10 mouse cellular contexts compared by ENCODE assay signal in the genomic region with DNA sequence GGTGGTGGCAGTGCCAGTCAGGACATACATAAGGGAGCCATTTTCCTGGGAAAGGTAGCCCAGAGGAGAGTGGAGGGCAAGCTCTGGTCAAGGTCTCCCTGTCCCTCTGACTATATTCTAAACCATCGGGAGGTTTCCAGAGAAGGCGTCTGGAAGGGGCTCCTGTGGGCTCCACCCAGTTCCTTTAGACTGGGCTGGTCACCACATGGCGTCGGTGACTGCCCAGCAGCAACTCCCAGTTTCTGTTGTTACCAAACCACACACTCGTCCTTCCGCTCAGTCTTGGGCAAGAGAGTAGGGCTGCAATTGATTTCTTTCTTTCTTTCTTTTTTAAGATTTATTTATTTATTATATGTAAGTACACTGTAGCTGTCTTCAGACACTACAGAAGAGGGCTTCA. TPM values are rescaled to one million over a fixed set of nuclear protein-coding genes. Genes with fewer than 3 reads are reported as not detected.
DNase-seq lines count a peak whose midpoint lies in the region; ATAC-seq and TF ChIP-seq lines count a peak whose summit lies in the region.
"Had no signal": no experiment of that assay in that cellular context is flagged by ENCODE, and none has a peak within 500 bp of the region (broad histone marks: within the 10 kb centered on the region; RNA-seq: fewer than 3 reads in every experiment).

No protein-coding gene starts in this region.

- peaks cover 2% of the 10 kb centered on the region; the same call in 1 of the 2 replicates for H3K36me3 ChIP-seq in kidney, embryonic 15.5 days
- peaks cover 28% of the 10 kb centered on the region for H3K36me3 ChIP-seq in embryonic facial prominence, embryonic 10.5 days (replicated peaks)
- H3K36me3 ChIP-seq in hindbrain, postnatal 0 days (ENCODE audit: insufficient read depth, low read length): peaks cover under 1% of the 10 kb centered on the region; the same call in 1 of the 2 replicates
- 0 out of 2 replicates have a peak, but pooled peaks cover 4% of the 10 kb centered on the region for H3K36me3 ChIP-seq in midbrain, embryonic 16.5 days (ENCODE audit: control insufficient read depth, insufficient read depth, low read length)

- H3K27ac ChIP-seq in kidney, embryonic 15.5 days: no peak overlapping the region
- no peak overlapping the region for H3K27ac ChIP-seq in embryonic facial prominence, embryonic 10.5 days (replicated peaks)
- H3K27ac ChIP-seq in hindbrain, postnatal 0 days: 0 out of 2 replicates have a peak overlapping the region, but pooled peaks have one; percentile 89
- no peak overlapping the region for H3K27ac ChIP-seq in midbrain, embryonic 16.5 days (ENCODE audit: low read length)

- ATAC-seq in kidney, embryonic 15.5 days (replicated peaks; ENCODE audit: low FRiP score): no peak
- no peak for ATAC-seq in hindbrain, postnatal 0 days
- ATAC-seq in midbrain, embryonic 16.5 days: no peak

- H3K4me2 ChIP-seq in kidney, embryonic 15.5 days: peak overlapping the region; percentile 65
- peak overlapping the region; percentile 62 for H3K4me2 ChIP-seq in hindbrain, postnatal 0 days (ENCODE audit: low read depth, low read length)
- peak overlapping the region; percentile 73 for H3K4me2 ChIP-seq in midbrain, embryonic 16.5 days (ENCODE audit: low read length)

- 79% methylated on average over 6 of the region's 6 CpGs for WGBS in kidney, embryonic 15.5 days
- WGBS in embryonic facial prominence, embryonic 10.5 days: 84% methylated on average over 6 of the region's 6 CpGs
- 90% methylated on average over 6 of the region's 6 CpGs for WGBS in hindbrain, postnatal 0 days
- WGBS in midbrain, embryonic 16.5 days: 91% methylated on average over 6 of the region's 6 CpGs

- no peaks in the 10 kb centered on the region for H3K9me3 ChIP-seq in kidney, embryonic 15.5 days (replicated peaks)
- no peaks in the 10 kb centered on the region for H3K9me3 ChIP-seq in embryonic facial prominence, embryonic 10.5 days
- H3K9me3 ChIP-seq in hindbrain, postnatal 0 days (ENCODE audit: low read length): no peaks in the 10 kb centered on the region
- H3K9me3 ChIP-seq in midbrain, embryonic 16.5 days (replicated peaks; ENCODE audit: control insufficient read depth, low read length, poor library complexity, severe bottlenecking): no peaks in the 10 kb centered on the region

- no peak for DNase-seq in kidney, postnatal 14 days
- DNase-seq in embryonic facial prominence, embryonic 10.5 days (ENCODE audit: low spot score): no peak
- DNase-seq in hindbrain, postnatal 0 days (ENCODE audit: low spot score): no peak
- DNase-seq in frontal cortex, postnatal 10 days (ENCODE audit: low spot score in 2 of 2): no peak
- DNase-seq in layer of hippocampus, adult 9-10 months (ENCODE audit: low spot score): no peak
- no peak for DNase-seq in testis, postnatal 14 days (ENCODE audit: low spot score)
- DNase-seq: cerebellum, postnatal 14 days had no signal

- H3K9ac ChIP-seq in kidney, embryonic 15.5 days: no peak overlapping the region
- peak overlapping the region; percentile 81; the same call in 1 of the 2 replicates for H3K9ac ChIP-seq in hindbrain, postnatal 0 days (replicated peaks; ENCODE audit: low read length)
- H3K9ac ChIP-seq in midbrain, embryonic 16.5 days (ENCODE audit: low read depth, low read length): peak overlapping the region; percentile 35; the same call in 1 of the 2 replicates

- H3K4me1 ChIP-seq in kidney, embryonic 15.5 days: peaks cover 13% of the 10 kb centered on the region
- peaks cover 12% of the 10 kb centered on the region for H3K4me1 ChIP-seq in embryonic facial prominence, embryonic 10.5 days
- H3K4me1 ChIP-seq in hindbrain, postnatal 0 days (ENCODE audit: insufficient read depth, low read length): peaks cover 4% of the 10 kb centered on the region; the same call in 1 of the 2 replicates
- peaks cover 7% of the 10 kb centered on the region for H3K4me1 ChIP-seq in midbrain, embryonic 16.5 days (ENCODE audit: control insufficient read depth, insufficient read depth, low read length)

- TF ChIP-seq CTCF in hindbrain, postnatal 0 days (IDR thresholded peaks at IDR 0.05; ENCODE audit: low read depth): no peak

- H3K4me3 ChIP-seq in kidney, embryonic 15.5 days (replicated peaks): peak overlapping the region; percentile 68
- H3K4me3 ChIP-seq in embryonic facial prominence, embryonic 10.5 days: peak overlapping the region; percentile 78; the same call in 1 of the 2 replicates
- H3K4me3 ChIP-seq in hindbrain, postnatal 0 days (ENCODE audit: low read length): peak overlapping the region; percentile 73
- peak overlapping the region; percentile 72; the same call in 1 of the 2 replicates for H3K4me3 ChIP-seq in midbrain, embryonic 16.5 days (ENCODE audit: low read depth, low read length)

- H3K27me3 ChIP-seq in kidney, embryonic 15.5 days: no peaks in the 10 kb centered on the region
- no peaks in the 10 kb centered on the region for H3K27me3 ChIP-seq in embryonic facial prominence, embryonic 10.5 days (replicated peaks; ENCODE audit: low read depth, poor library complexity, severe bottlenecking)
- no peaks in the 10 kb centered on the region for H3K27me3 ChIP-seq in hindbrain, postnatal 0 days (ENCODE audit: insufficient read depth, low read length)
- no peaks in the 10 kb centered on the region for H3K27me3 ChIP-seq in midbrain, embryonic 16.5 days (ENCODE audit: control insufficient read depth, insufficient read depth, low read depth, low read length)

RNA-seq across cellular contexts. Expression of gene Def8, which starts 20.8 kb away (rescaled TPM):
- 34.4 and 39.8 TPM in 2 replicates for polyA plus RNA-seq in kidney, embryonic 15.5 days (2015; fragmentation: Nextera tagmentation; extraction: Ambion mirVana)
- 43.5 and 44.5 TPM in 2 replicates for polyA plus RNA-seq in embryonic facial prominence, embryonic 10.5 days (2016; fragmentation: Nextera tagmentation; extraction: Ambion mirVana)
- 46.3 and 62.7 TPM in 2 replicates for total RNA-seq in hindbrain, postnatal 0 days (2014; rRNA removed)
- 37.9 and 38.8 TPM in 2 replicates for polyA plus RNA-seq in hindbrain, postnatal 0 days (2015; fragmentation: Nextera tagmentation; extraction: Ambion mirVana)
- polyA plus RNA-seq in midbrain, embryonic 16.5 days (2015; fragmentation: Nextera tagmentation; extraction: Ambion mirVana): 45.4 and 49.5 TPM in 2 replicates

RNA-seq across cellular contexts. Expression of gene Tubb3, which starts 32.9 kb away (rescaled TPM):
- 8.0 and 22.0 TPM in 2 replicates for polyA plus RNA-seq in kidney, embryonic 15.5 days (2015; fragmentation: Nextera tagmentation; extraction: Ambion mirVana)
- 223 and 230 TPM in 2 replicates for polyA plus RNA-seq in embryonic facial prominence, embryonic 10.5 days (2016; fragmentation: Nextera tagmentation; extraction: Ambion mirVana)
- 3,792 and 3,923 TPM in 2 replicates for total RNA-seq in hindbrain, postnatal 0 days (2014; rRNA removed)
- polyA plus RNA-seq in hindbrain, postnatal 0 days (2015; fragmentation: Nextera tagmentation; extraction: Ambion mirVana): 1,431 and 1,610 TPM in 2 replicates
- polyA plus RNA-seq in midbrain, embryonic 16.5 days (2015; fragmentation: Nextera tagmentation; extraction: Ambion mirVana): 2,090 and 2,148 TPM in 2 replicates

RNA-seq across cellular contexts. Expression of gene Afg3l1, which starts 33.6 kb away (rescaled TPM):
- 54.3 and 66.8 TPM in 2 replicates for polyA plus RNA-seq in kidney, embryonic 15.5 days (2015; fragmentation: Nextera tagmentation; extraction: Ambion mirVana)
- 68.1 and 69.2 TPM in 2 replicates for polyA plus RNA-seq in embryonic facial prominence, embryonic 10.5 days (2016; fragmentation: Nextera tagmentation; extraction: Ambion mirVana)
- 16.6 and 26.7 TPM in 2 replicates for total RNA-seq in hindbrain, postnatal 0 days (2014; rRNA removed)
- polyA plus RNA-seq in hindbrain, postnatal 0 days (2015; fragmentation: Nextera tagmentation; extraction: Ambion mirVana): 45.6 and 49.6 TPM in 2 replicates
- 55.3 and 58.6 TPM in 2 replicates for polyA plus RNA-seq in midbrain, embryonic 16.5 days (2015; fragmentation: Nextera tagmentation; extraction: Ambion mirVana)

RNA-seq across cellular contexts. Expression of gene Mc1r, which starts 37.2 kb away (rescaled TPM):
- not detected in 2 replicates for polyA plus RNA-seq in kidney, embryonic 15.5 days (2015; fragmentation: Nextera tagmentation; extraction: Ambion mirVana)
- not detected in 2 replicates for polyA plus RNA-seq in embryonic facial prominence, embryonic 10.5 days (2016; fragmentation: Nextera tagmentation; extraction: Ambion mirVana)
- total RNA-seq in hindbrain, postnatal 0 days (2014; rRNA removed): not detected in 2 replicates
- 0.05 and 0.08 TPM in 2 replicates for polyA plus RNA-seq in hindbrain, postnatal 0 days (2015; fragmentation: Nextera tagmentation; extraction: Ambion mirVana)
- 0.08 and 0.11 TPM in 2 replicates for polyA plus RNA-seq in midbrain, embryonic 16.5 days (2015; fragmentation: Nextera tagmentation; extraction: Ambion mirVana)
- total RNA-seq: heart, postnatal 25 days had no signal
